Mouse (Mus musculus): ENCODE measurements around the gene Brap. TPM values are rescaled to one million over a fixed set of nuclear protein-coding genes. Genes with fewer than 3 reads are reported as not detected.

Brap gene
- polyA plus RNA-seq (2015; fragmentation: Illumina TruSeq; extraction: RNeasy Lipid Tissue Mini Kit (QIAGEN cat#74804); ENCODE audit: insufficient read depth, low read depth, low replicate concordance): 11.1 TPM

GRCm38 (mm10) chr5:121660059-121660896, at the start of gene Brap, which contains the start of gene Acad10:
Gene Brap (plus strand): TSS chr5:121660563.
Gene Acad10 (minus strand): TSS chr5:121660514.

GRCm38 (mm10) chr5:121618592-121619513, 41.5 kb upstream of the Brap start, which contains the start of gene Acad12:
Gene Acad12 (minus strand): TSS chr5:121618938.

GRCm38 (mm10) chr5:121711174-121711927, 51.0 kb downstream of the Brap start, which contains the start of gene Atxn2:
Gene Atxn2 (plus strand): TSS chr5:121711337.

Other genes starting within 250 kb of the Brap start
- gene Tmem116, start 208.7 kb upstream of the Brap start, polyA plus RNA-seq (2015; fragmentation: Illumina TruSeq; extraction: RNeasy Lipid Tissue Mini Kit (QIAGEN cat#74804); ENCODE audit: insufficient read depth, low read depth, low replicate concordance): 3.5 TPM
- 48.1 TPM for gene Erp29, start 208.1 kb upstream of the Brap start, polyA plus RNA-seq (2015; fragmentation: Illumina TruSeq; extraction: RNeasy Lipid Tissue Mini Kit (QIAGEN cat#74804); ENCODE audit: insufficient read depth, low read depth, low replicate concordance)
- gene Adam1b, start 157.1 kb upstream of the Brap start, polyA plus RNA-seq (2015; fragmentation: Illumina TruSeq; extraction: RNeasy Lipid Tissue Mini Kit (QIAGEN cat#74804); ENCODE audit: insufficient read depth, low read depth, low replicate concordance): not detected
- gene Adam1a, start 115.1 kb upstream of the Brap start, polyA plus RNA-seq (2015; fragmentation: Illumina TruSeq; extraction: RNeasy Lipid Tissue Mini Kit (QIAGEN cat#74804); ENCODE audit: insufficient read depth, low read depth, low replicate concordance): 1.7 TPM
- not detected for gene Gm42878, start 115.1 kb upstream of the Brap start, polyA plus RNA-seq (2015; fragmentation: Illumina TruSeq; extraction: RNeasy Lipid Tissue Mini Kit (QIAGEN cat#74804); ENCODE audit: insufficient read depth, low read depth, low replicate concordance)
- 25.2 TPM for gene Mapkapk5, start 114.7 kb upstream of the Brap start, polyA plus RNA-seq (2015; fragmentation: Illumina TruSeq; extraction: RNeasy Lipid Tissue Mini Kit (QIAGEN cat#74804); ENCODE audit: insufficient read depth, low read depth, low replicate concordance)
- gene Aldh2, start 66.7 kb upstream of the Brap start, polyA plus RNA-seq (2015; fragmentation: Illumina TruSeq; extraction: RNeasy Lipid Tissue Mini Kit (QIAGEN cat#74804); ENCODE audit: insufficient read depth, low read depth, low replicate concordance): 72.9 TPM
- 1.9 TPM for gene Acad12, start 41.6 kb upstream of the Brap start, polyA plus RNA-seq (2015; fragmentation: Illumina TruSeq; extraction: RNeasy Lipid Tissue Mini Kit (QIAGEN cat#74804); ENCODE audit: insufficient read depth, low read depth, low replicate concordance)
- 2.4 TPM for gene Acad10, start within 50 bp of the Brap start, polyA plus RNA-seq (2015; fragmentation: Illumina TruSeq; extraction: RNeasy Lipid Tissue Mini Kit (QIAGEN cat#74804); ENCODE audit: insufficient read depth, low read depth, low replicate concordance)
- 20.3 TPM for gene Atxn2, start 50.8 kb downstream of the Brap start, polyA plus RNA-seq (2015; fragmentation: Illumina TruSeq; extraction: RNeasy Lipid Tissue Mini Kit (QIAGEN cat#74804); ENCODE audit: insufficient read depth, low read depth, low replicate concordance)
- gene Sh2b3, start 177.1 kb downstream of the Brap start, polyA plus RNA-seq (2015; fragmentation: Illumina TruSeq; extraction: RNeasy Lipid Tissue Mini Kit (QIAGEN cat#74804); ENCODE audit: insufficient read depth, low read depth, low replicate concordance): 9.9 TPM
- gene Pheta1, start 188.4 kb downstream of the Brap start, polyA plus RNA-seq (2015; fragmentation: Illumina TruSeq; extraction: RNeasy Lipid Tissue Mini Kit (QIAGEN cat#74804); ENCODE audit: insufficient read depth, low read depth, low replicate concordance): 3.8 TPM